Mouse (Mus musculus): ENCODE results near the gene Ydjc. TPM values are rescaled to one million over a fixed set of nuclear protein-coding genes. Genes with fewer than 3 reads are reported as not detected.

The Ydjc gene
- total RNA-seq, 2 experiments from 2014 or later = 37.4 to 38.2 TPM

GRCm38 (mm10) chr16:17204990-17205389 lies 60.6 kb downstream of the Ydjc start:
- peak in 1 of 2 experiments; percentile 16 for DNase-seq (ENCODE audit: low spot score in 2 of 2)
- intact Hi-C loops (cut with DNase I) = loop anchor here (5.0 kb wide), 1 partner anchor 53 kb away; no protein-coding TSS in a partner anchor

GRCm38 (mm10) chr16:17208389-17209361 lies 64.3 kb downstream of the Ydjc start, which contains the start of gene Rimbp3:
Gene Rimbp3 (plus strand): TSS chr16:17208603.
- peak; percentile 89 to 91 for DNase-seq (ENCODE audit: low spot score in 2 of 2)
- intact Hi-C loops (cut with DNase I) = loop anchor here (1.0 to 2.0 kb wide), 3 partner anchors 26 to 82 kb away; no protein-coding TSS in a partner anchor

- DNase-seq (ENCODE audit: low spot score in 2 of 2) = no peak
- intact Hi-C loops (cut with DNase I) = loop anchor here (1.0 to 2.0 kb wide), 3 partner anchors 25 to 83 kb away; no protein-coding TSS in a partner anchor
Observed at GRCm38 (mm10) chr16:17209404-17209960, 65.1 kb downstream of the Ydjc start.

Small RNA genes within 50 kb of the gene (microRNA-seq; reads per million reads assigned to microRNA genes)
- gene Mir130b (285 to 326 reads per million in 2 experiments), gene Mir301b (5.0 to 9.8 reads per million in 2 experiments)

Other genes starting within 250 kb of the Ydjc start
- 10 to 100 TPM; 34.3 TPM for gene Ppm1f, start 248.2 kb upstream of the Ydjc start, total RNA-seq (2021)
- gene Mapk1, start 161.2 kb upstream of the Ydjc start, total RNA-seq (2021) = 100 to 1,000 TPM; 524 to 615 TPM
- 10 to 100 TPM; 61.7 to 62.2 TPM for gene Ypel1, start 74.9 kb upstream of the Ydjc start, total RNA-seq (2021)
- gene Ppil2, start 33.4 kb upstream of the Ydjc start, total RNA-seq (2021) = 10 to 100 TPM; 84.7 to 85.2 TPM
- 1 to 10 TPM; 2.3 to 3.0 TPM for gene 2610318N02Rik, start 19.5 kb upstream of the Ydjc start, total RNA-seq (2021)
- 10 to 100 TPM; 16.8 to 23.1 TPM for gene Sdf2l1, start 12.2 kb upstream of the Ydjc start, total RNA-seq (2021)
- 1 to 10 TPM; 4.6 to 5.4 TPM for gene Ccdc116, start 2.6 kb downstream of the Ydjc start, total RNA-seq (2021)
- 100 to 1,000 TPM; 143 to 144 TPM for gene Ube2l3, start 58.0 kb downstream of the Ydjc start, total RNA-seq (2021)
- gene Rimbp3, start 64.0 kb downstream of the Ydjc start, total RNA-seq (2021) = 1 to 10 TPM; 1.5 to 1.8 TPM
- gene Hic2, start 89.0 kb downstream of the Ydjc start, total RNA-seq (2021) = 1 to 10 TPM; 4.8 to 5.0 TPM
- gene Tmem191c, start 131.5 kb downstream of the Ydjc start, total RNA-seq (2021) = 100 to 1,000 TPM; 118 to 134 TPM
- 1 to 10 TPM; 1.8 TPM for gene Serpind1, start 186.8 kb downstream of the Ydjc start, total RNA-seq (2021)